Mouse (Mus musculus): Measurements from ENCODE around the gene Rpl15.

DNA sequence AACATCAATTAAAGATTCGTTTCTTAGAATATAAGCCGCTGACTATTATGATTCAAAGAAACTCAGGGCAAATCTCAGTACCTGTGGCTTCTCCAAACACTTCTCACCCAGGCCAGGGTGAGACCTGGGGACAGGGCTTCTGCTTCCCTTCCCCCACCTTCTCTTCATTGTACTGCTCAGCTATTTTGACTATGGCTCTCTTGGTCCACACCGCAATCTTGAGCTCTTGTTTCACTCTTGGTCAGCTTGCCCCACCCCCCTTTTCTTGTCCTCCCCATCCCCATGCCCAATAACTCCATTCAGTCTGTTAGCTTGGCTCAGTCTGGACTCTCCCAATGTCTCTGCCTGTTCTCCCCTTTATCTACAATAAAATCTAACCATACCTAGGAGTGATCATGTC is 14.3 kb upstream of the Rpl15 start:
- TF ChIP-seq CTCF (conservative IDR thresholded peaks at IDR 0.05 in 1 of 2, IDR thresholded peaks at IDR 0.05 in 1 of 2; ENCODE audit: low read depth in 2 of 2, low read length in 2 of 2) = no peak
- TF ChIP-seq GABPA (IDR thresholded peaks at IDR 0.05; ENCODE audit: insufficient replicate concordance, low read depth, low read length) = no peak
- no peak for TF ChIP-seq POLR2A (IDR thresholded peaks at IDR 0.05; ENCODE audit: low read depth, low read length)
- TF ChIP-seq KAT2A (IDR thresholded peaks at IDR 0.05; ENCODE audit: insufficient replicate concordance, low read length) = no peak

All from CH12.LX (cell line).